Comparison of ENCODE assay signal across 25 mouse cellular contexts in genomic region chr8:128282802-128283201, GRCm38 (mm10).
"Had no signal": no experiment of that assay in that cellular context is flagged by ENCODE, and none has a peak within 500 bp of the region (broad histone marks: within the 10 kb centered on the region; RNA-seq: fewer than 3 reads in every experiment).

No protein-coding gene starts in this region.

- H3K27ac ChIP-seq: heart, adult 2 months; heart, embryonic 13.5 days; heart, embryonic 15.5 days; hindbrain, embryonic 10.5 days; hindbrain, embryonic 12.5 days; hindbrain, embryonic 14.5 days; intestine, embryonic 15.5 days; layer of hippocampus, adult 2 months; left cerebral cortex, adult 2 months; limb, embryonic 10.5 days; limb, embryonic 12.5 days; liver, embryonic 12.5 days; liver, embryonic 14.5 days had no signal

- H3K36me3 ChIP-seq: heart, embryonic 13.5 days; heart, embryonic 15.5 days; hindbrain, embryonic 10.5 days; hindbrain, embryonic 12.5 days; intestine, embryonic 15.5 days; limb, embryonic 10.5 days; limb, embryonic 12.5 days; liver, embryonic 12.5 days had no signal

- ATAC-seq: hindbrain, embryonic 16.5 days; inflammation-experienced regulatory T-cells, adult 6 months; intestine, embryonic 15.5 days; intestine, postnatal 0 days; liver, embryonic 12.5 days had no signal

- H3K27me3 ChIP-seq: heart, embryonic 13.5 days; heart, embryonic 15.5 days; hindbrain, embryonic 12.5 days; intestine, embryonic 15.5 days; limb, embryonic 12.5 days; liver, embryonic 12.5 days had no signal

- H3K9ac ChIP-seq: heart, embryonic 13.5 days; heart, embryonic 15.5 days; hindbrain, embryonic 12.5 days; hindbrain, embryonic 14.5 days; intestine, embryonic 15.5 days; limb, embryonic 12.5 days; liver, embryonic 12.5 days; liver, embryonic 14.5 days had no signal

- H3K4me2 ChIP-seq: heart, embryonic 11.5 days; heart, embryonic 13.5 days; heart, embryonic 15.5 days; hindbrain, embryonic 12.5 days; hindbrain, embryonic 14.5 days; intestine, embryonic 15.5 days; limb, embryonic 12.5 days; liver, embryonic 12.5 days had no signal

- DNase-seq: gastrocnemius, postnatal 14 days; gastrocnemius, postnatal 36 days; heart, adult 2 months; heart, postnatal 4 days; kidney, adult 18-20 months; kidney, adult 8-10 months; kidney, postnatal 10 days; kidney, postnatal 25 days; kidney, postnatal 4 days had no signal

- H3K9me3 ChIP-seq: heart, embryonic 13.5 days; heart, embryonic 15.5 days; hindbrain, embryonic 10.5 days; hindbrain, embryonic 12.5 days; intestine, embryonic 15.5 days; limb, embryonic 10.5 days; limb, embryonic 12.5 days; liver, embryonic 12.5 days had no signal

- H3K4me1 ChIP-seq: hindbrain, embryonic 10.5 days; hindbrain, embryonic 12.5 days; intestine, embryonic 15.5 days; limb, embryonic 12.5 days; liver, embryonic 12.5 days had no signal

- H3K4me3 ChIP-seq: heart, adult 2 months; heart, embryonic 13.5 days; heart, embryonic 15.5 days; hindbrain, embryonic 10.5 days; hindbrain, embryonic 12.5 days; intestine, embryonic 15.5 days; layer of hippocampus, adult 2 months; left cerebral cortex, adult 2 months; limb, embryonic 10.5 days; limb, embryonic 12.5 days; liver, embryonic 12.5 days had no signal
